Mouse (Mus musculus) heart, adult 11 months (tissue): ENCODE measurements around the gene Trak1.

ENCODE experiments used
- DNase-seq: peaks from one replicate; pipeline ENCODE4 v3.0.0; 2022

The Trak1 gene

DNA sequence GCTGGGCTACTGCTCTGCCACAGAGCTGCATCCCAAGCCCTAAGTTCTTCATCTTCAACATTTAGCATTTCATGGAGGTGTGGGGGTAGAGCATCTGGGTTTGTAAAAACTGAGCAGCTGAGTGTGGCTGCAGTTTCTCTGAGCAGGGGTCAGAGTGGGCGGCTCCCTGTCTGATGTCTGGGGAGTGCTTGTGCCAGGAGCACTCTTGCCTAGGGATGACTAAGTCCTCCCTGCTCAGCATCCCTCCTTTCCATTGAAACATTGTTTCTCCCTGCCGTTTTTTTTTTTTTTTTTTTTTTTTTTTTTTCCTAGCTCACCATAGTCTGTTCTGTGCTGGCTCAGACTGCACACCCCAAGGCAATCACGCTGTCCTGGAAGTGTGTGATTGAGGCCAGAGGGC is 53.3 kb downstream of the Trak1 start:
- DNase-seq: peak; percentile 95

- peak; percentile 93 for DNase-seq
Measured at GRCm38 (mm10) chr9:121351388-121352078, 54.2 kb downstream of the Trak1 start.

DNA sequence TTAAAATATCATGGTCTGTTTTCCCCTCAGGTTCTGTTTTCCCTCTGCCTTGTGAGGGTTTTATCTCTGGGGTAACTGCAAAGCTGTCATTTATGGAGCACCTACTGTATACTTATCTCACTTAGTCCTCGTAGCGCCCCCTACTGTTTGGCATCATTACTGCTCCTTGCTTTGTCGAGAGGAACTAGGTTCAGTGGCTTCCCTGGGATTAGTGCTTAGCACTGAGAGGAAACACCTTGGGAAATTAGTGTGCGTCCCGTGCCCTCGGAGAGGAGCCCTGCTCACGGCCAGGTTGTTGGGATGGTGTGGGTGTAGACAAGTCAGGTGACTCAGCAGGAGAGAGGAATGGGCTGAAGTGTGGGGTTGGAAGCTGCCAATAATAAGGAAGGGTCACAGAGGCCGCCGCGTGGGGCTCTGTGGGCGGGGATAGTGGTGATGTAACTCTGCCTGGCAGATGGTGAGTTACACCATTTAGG is 54.9 kb downstream of the Trak1 start:
- peak; percentile 96 for DNase-seq

- DNase-seq: peak; percentile 93
Measured at GRCm38 (mm10) chr9:121352726-121353125, 55.4 kb downstream of the Trak1 start.

- peak; percentile 95 for DNase-seq
Measured at GRCm38 (mm10) chr9:121354792-121355390, 57.6 kb downstream of the Trak1 start.

GRCm38 (mm10) chr9:121355431-121356141 is 58.3 kb downstream of the Trak1 start:
- DNase-seq: peak; percentile 98

GRCm38 (mm10) chr9:121357102-121357501 is 59.8 kb downstream of the Trak1 start:
- no peak for DNase-seq

GRCm38 (mm10) chr9:121357582-121358275 is 60.4 kb downstream of the Trak1 start:
- peak; percentile 97 for DNase-seq

DNA sequence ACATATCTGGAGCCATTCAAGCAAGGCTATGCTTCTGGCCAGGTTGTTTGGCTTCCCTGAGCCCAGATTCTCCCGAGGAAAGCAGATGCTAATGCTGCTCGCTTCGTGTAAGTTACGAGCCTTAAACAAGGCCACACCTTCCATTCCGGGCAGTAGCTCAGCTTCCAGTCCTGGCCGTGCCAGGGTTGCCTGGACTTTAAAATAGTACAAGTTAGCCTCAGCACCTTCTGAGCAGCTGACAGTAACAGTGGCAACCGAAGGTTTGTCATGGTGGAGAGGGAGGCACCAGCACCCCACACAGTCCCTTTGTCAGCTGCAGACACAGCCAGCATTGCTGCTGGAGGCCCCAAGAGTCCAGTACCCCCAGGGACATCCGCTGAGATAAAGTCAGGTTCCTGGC is 61.1 kb downstream of the Trak1 start:
- peak; percentile 97 for DNase-seq

GRCm38 (mm10) chr9:121359266-121359972 is 62.1 kb downstream of the Trak1 start:
- peak; percentile 94 for DNase-seq

DNA sequence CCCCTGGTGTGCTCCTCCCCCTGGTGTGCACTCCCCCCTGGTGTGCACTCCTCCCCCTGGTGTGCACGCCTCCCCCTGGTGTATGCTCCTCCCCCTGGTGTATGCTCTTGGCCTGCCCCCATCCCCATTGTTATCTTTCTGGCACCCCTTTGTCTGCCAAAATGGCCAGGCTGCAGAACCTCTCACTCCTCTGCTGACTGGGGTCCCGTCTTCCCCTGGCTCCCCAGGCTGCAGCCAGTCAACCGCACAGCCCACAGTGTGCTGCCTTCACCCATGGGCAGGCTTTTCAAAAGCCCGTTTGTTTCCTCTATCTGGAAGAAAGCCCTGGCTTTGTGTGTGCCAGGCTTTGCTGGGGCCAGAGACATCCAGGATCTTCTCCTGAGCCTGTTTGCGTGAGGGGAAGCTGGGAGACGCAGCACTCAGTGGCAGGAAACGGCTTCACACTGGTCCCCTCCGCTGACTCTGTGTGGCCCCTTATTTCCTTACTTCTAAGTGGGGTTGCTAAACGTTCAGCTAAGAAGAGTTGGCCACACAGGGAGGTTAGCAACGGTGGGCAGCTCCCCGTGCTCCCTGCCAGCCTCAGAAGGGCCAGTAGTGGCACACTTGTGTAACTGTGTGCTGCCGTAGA is 63.1 kb downstream of the Trak1 start:
- peak; percentile 97 for DNase-seq

DNA sequence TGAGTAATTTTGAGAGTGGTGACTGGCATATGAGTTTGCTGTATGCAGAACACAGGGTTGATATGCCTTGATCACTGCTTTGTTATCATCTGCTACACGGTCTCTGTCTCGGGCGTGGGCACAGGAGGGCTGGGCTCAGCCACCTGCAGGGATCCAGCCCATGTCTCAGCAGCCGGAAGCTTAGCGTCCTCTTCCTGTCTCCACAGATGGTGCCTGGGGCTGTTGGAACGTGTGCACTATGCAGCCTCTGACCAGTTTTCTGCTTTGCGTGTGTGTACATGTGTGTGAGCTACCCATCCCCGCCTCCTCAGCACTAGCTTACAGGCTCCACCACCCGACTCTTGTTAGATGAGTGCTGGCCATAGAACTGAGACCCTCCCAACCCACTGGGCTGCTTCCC is 63.7 kb downstream of the Trak1 start:
- peak; percentile 93 for DNase-seq

- DNase-seq: peak; percentile 93
Measured at GRCm38 (mm10) chr9:121363932-121364331, 66.6 kb downstream of the Trak1 start.

DNA sequence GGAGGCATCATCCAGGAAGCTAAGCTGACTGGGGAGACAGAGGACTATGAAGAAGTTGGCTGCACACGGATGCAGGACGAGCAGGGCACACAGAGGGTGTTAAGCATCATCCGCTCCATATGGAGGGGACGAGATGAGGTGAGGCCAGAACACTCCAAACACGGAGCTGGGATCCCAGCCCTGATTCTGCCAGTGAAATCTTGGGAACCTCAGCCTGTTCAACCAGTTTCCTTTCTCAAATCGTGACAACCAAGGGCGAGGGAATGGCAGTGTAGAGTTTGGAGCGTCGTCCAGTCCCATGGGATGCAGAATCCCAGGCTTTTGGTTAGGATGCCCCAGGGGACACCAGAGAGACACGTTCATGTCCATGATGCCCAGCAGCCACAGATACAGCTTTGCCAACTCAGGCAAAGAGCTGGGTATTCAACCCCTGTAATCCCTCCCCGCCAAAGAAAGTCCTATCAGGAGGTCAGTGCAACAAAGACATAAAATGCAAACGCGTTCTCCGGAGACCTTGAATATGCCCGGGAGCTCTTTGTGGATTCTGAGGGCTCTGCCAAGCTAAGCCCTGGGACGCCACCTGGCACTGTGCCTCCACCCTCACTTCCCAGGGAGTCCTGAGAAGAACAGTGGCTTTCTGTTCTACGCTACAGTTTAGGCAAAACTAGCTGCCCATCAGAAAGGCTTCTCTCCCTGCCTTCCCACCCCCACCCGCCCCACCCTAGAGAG is 69.0 kb downstream of the Trak1 start:
- peak; percentile 97 for DNase-seq

DNA sequence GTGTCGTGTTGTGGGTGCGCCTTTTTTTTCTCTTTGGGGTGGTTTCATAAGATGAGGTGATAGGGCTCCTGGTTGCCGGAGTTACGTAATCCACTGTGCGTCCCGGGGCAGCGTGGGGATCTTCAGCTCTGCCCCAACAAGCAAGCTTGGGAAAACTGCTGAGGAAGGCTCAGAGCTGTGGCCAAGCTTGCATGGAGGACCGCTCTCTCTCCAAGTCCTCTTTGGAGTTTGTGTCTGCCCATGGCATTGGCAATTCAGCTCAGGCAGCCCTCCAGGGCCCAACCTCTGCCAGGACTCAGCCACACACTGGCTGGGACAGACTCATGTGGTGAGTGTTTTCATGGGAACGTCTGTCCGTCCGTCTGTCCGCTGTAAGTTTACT is 69.6 kb downstream of the Trak1 start:
- peak; percentile 97 for DNase-seq

- no peak for DNase-seq
Measured at GRCm38 (mm10) chr9:121369573-121369972, 72.3 kb downstream of the Trak1 start.

- peak; percentile 99 for DNase-seq
Measured at GRCm38 (mm10) chr9:121371346-121371891, 74.1 kb downstream of the Trak1 start.

GRCm38 (mm10) chr9:121371946-121372646 is 74.8 kb downstream of the Trak1 start:
- DNase-seq: peak; percentile 94

DNA sequence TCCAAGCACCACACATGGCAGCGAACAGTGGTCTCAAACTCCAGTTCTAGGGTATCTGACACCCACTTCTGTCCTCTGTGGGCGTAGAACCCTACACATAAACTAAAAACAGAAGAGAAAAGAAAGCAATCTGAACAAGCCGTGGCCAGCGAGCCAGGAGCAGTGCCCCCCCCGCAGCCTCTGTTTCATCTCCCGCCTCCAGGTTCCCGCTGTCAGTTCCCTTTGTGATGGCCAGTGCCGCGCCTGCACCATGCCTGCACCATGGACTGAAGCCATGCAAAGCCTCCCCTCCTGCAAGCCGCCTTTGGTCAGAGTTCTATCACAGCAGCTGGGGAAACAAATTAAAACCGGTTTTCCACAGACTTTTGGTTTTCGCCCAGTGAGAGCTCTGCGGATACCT is 75.8 kb downstream of the Trak1 start:
- DNase-seq: no peak

DNA sequence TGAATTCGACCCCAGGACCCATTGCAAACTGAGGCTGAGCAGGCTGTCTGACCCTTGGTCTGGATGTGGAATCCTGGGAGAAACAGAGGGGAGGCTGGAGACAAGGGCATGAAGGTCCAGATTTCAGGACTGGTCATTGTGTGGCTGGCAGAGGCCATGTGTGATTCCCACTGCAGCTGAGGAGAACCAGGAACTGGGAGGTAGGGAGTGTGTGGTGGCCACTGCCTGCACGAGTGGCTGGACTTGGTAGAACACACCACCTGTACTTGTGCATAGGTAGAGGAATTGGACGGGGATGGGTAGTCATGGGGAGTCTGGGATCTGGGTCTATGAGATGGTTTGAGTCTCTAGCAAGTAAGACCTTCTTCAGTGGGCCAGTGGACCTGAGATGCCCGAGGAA is 76.2 kb downstream of the Trak1 start:
- peak; percentile 91 for DNase-seq
